Mouse (Mus musculus) lung, adult 2 months (tissue): ENCODE data around the gene Igsf11.

Experiments used
- CTCF ChIP-seq: fragments of 200-500 bp; IDR thresholded peaks from 2 replicates; pipeline ENCODE4 v1.5.1; 2011; ENCODE audit warnings: mild to moderate bottlenecking, low read length, control low read depth; ENCODE audit not compliant: insufficient read depth
- POLR2A ChIP-seq: fragments of 200-500 bp; IDR thresholded peaks from 2 replicates; pipeline ENCODE4 v1.6.1; 2011; ENCODE audit warnings: low read depth, mild to moderate bottlenecking, control low read depth, low read length, borderline replicate concordance; ENCODE audit errors: extremely low read depth

- TF ChIP-seq POLR2A (no peak), CTCF (no peak)
These were observed 13.4 kb downstream of the Igsf11 start for GRCm38 (mm10) chr16:38905911-38906310.
